In genomic region chr4:152833411-152834310, GRCm38 (mm10) we compare ENCODE assay signal across 8 mouse cellular contexts.
DNase-seq lines count a peak whose midpoint lies in the region; ATAC-seq and TF ChIP-seq lines count a peak whose summit lies in the region.
"Had no signal": no experiment of that assay in that cellular context is flagged by ENCODE, and none has a peak within 500 bp of the region (broad histone marks: within the 10 kb centered on the region; RNA-seq: fewer than 3 reads in every experiment).

No protein-coding gene starts in this region.

- no peaks in the 10 kb centered on the region for H3K4me1 ChIP-seq in lung, postnatal 0 days (ENCODE audit: insufficient read depth, low read depth, low read length)
- peaks cover 23% of the 10 kb centered on the region for H3K4me1 ChIP-seq in hindbrain, embryonic 12.5 days
- peaks cover 24% of the 10 kb centered on the region for H3K4me1 ChIP-seq in neural tube, embryonic 14.5 days (ENCODE audit: control insufficient read depth, insufficient read depth, low read length)

- no peak overlapping the region for H3K9ac ChIP-seq in lung, postnatal 0 days (replicated peaks; ENCODE audit: low read depth)
- H3K9ac ChIP-seq in hindbrain, embryonic 12.5 days: no peak overlapping the region
- H3K9ac ChIP-seq in neural tube, embryonic 14.5 days (replicated peaks; ENCODE audit: low read depth, low read length): 0 out of 2 replicates have a peak overlapping the region, but pooled peaks have one; percentile 22

- no peak for TF ChIP-seq EP300 in lung, postnatal 0 days (IDR thresholded peaks at IDR 0.05)

- no peak overlapping the region for H3K4me3 ChIP-seq in lung, postnatal 0 days (ENCODE audit: low read depth, low read length)
- no peak overlapping the region for H3K4me3 ChIP-seq in hindbrain, embryonic 12.5 days
- H3K4me3 ChIP-seq in neural tube, embryonic 14.5 days (ENCODE audit: low read depth, low read length): no peak overlapping the region

- no peak overlapping the region for H3K4me2 ChIP-seq in lung, postnatal 0 days (replicated peaks; ENCODE audit: low read depth, low read length)
- H3K4me2 ChIP-seq in hindbrain, embryonic 12.5 days (replicated peaks): peak overlapping the region; percentile 6; the same call in 1 of the 2 replicates
- no peak overlapping the region for H3K4me2 ChIP-seq in neural tube, embryonic 14.5 days (ENCODE audit: low read depth, low read length)

- ATAC-seq in lung, postnatal 0 days: no peak
- ATAC-seq in hindbrain, embryonic 12.5 days (ENCODE audit: low FRiP score): peak; percentile 62
- ATAC-seq in neural tube, embryonic 14.5 days (ENCODE audit: low read depth): peak; percentile 81
- ATAC-seq in erythroblast, adult 5-6 weeks (replicated peaks; ENCODE audit: low FRiP score, poor library complexity, severe bottlenecking): no peak

- peak; percentile 20 for DNase-seq in lung, postnatal 10 days
- no peak for DNase-seq in lung, postnatal 0 days (ENCODE audit: low spot score)
- peak; percentile 66 for DNase-seq in embryo, embryonic 10.5 days (ENCODE audit: low spot score)
- no peak for DNase-seq in heart, adult 18-20 months
- DNase-seq: heart, adult 11 months had no signal

- no peak overlapping the region for H3K27ac ChIP-seq in lung, postnatal 0 days (ENCODE audit: low read length)
- peak overlapping the region; percentile 58 for H3K27ac ChIP-seq in hindbrain, embryonic 12.5 days
- H3K27ac ChIP-seq in neural tube, embryonic 14.5 days (ENCODE audit: low read depth, low read length): peak overlapping the region; percentile 64

- H3K36me3 ChIP-seq in lung, postnatal 0 days (ENCODE audit: insufficient read depth, low read length): no peaks in the 10 kb centered on the region
- H3K36me3 ChIP-seq in hindbrain, embryonic 12.5 days: no peaks in the 10 kb centered on the region
- no peaks in the 10 kb centered on the region for H3K36me3 ChIP-seq in neural tube, embryonic 14.5 days (ENCODE audit: control insufficient read depth, insufficient read depth, low read length)

- no peak for TF ChIP-seq CTCF in lung, postnatal 0 days (IDR thresholded peaks at IDR 0.05)

- 62% methylated on average over 23 of the region's 23 CpGs for WGBS in lung, postnatal 0 days
- WGBS in hindbrain, embryonic 12.5 days: 23% methylated on average over 23 of the region's 23 CpGs
- WGBS in neural tube, embryonic 14.5 days: 6% methylated on average over 23 of the region's 23 CpGs

- no peaks in the 10 kb centered on the region for H3K27me3 ChIP-seq in lung, postnatal 0 days (replicated peaks; ENCODE audit: insufficient read depth, low read length)
- 0 out of 2 replicates have a peak, but pooled peaks cover 3% of the 10 kb centered on the region for H3K27me3 ChIP-seq in hindbrain, embryonic 12.5 days
- no peaks in the 10 kb centered on the region for H3K27me3 ChIP-seq in neural tube, embryonic 14.5 days (ENCODE audit: control insufficient read depth, insufficient read depth, low read length)

- H3K9me3 ChIP-seq in lung, postnatal 0 days (ENCODE audit: low read length): no peaks in the 10 kb centered on the region
- H3K9me3 ChIP-seq in hindbrain, embryonic 12.5 days (replicated peaks): no peaks in the 10 kb centered on the region
- no peaks in the 10 kb centered on the region for H3K9me3 ChIP-seq in neural tube, embryonic 14.5 days (ENCODE audit: control insufficient read depth, low read length)

Comparison
In these comparisons a context has a peak if more than half of its experiments do, and no peak if none do; other contexts are left out.
1. DNase-seq: peak in lung, postnatal 10 days (single experiment) and embryo, embryonic 10.5 days (single experiment); none in lung, postnatal 0 days (single experiment) and heart, adult 18-20 months (0 of 2).
2. ATAC-seq: peak in hindbrain, embryonic 12.5 days (single experiment) and neural tube, embryonic 14.5 days (single experiment); none in lung, postnatal 0 days (single experiment) and erythroblast, adult 5-6 weeks (single experiment).